Mouse (Mus musculus): ENCODE data around the gene Vmn2r3. TPM values are rescaled to one million over a fixed set of nuclear protein-coding genes. Genes with fewer than 3 reads are reported as not detected.
"Not testable (repeated sequence)": the region's sequence is repeated elsewhere in the genome, so short reads cannot be mapped to it uniquely, and the experiment has no call there.

Vmn2r3 gene
- total RNA-seq (2021) = not detected in 2 replicates
- long read RNA-seq = 0 reads

GRCm38 (mm10) chr3:64289609-64290008 is at the start of gene Vmn2r3:
Vmn2r3 (minus strand) TSS chr3:64289709.
- DNase-seq = no peak

- DNase-seq = no peak
Measured at GRCm38 (mm10) chr3:64332548-64332947, 43.0 kb upstream of the Vmn2r3 start.

- DNase-seq = no peak
Measured at GRCm38 (mm10) chr3:64321824-64322223, 32.3 kb upstream of the Vmn2r3 start.

GRCm38 (mm10) chr3:64306799-64307198 is 17.3 kb upstream of the Vmn2r3 start:
- no peak for DNase-seq

- no peak for DNase-seq
Measured at GRCm38 (mm10) chr3:64265762-64266112, 23.8 kb downstream of the Vmn2r3 start.

- not testable (repeated sequence) for DNase-seq
Measured at GRCm38 (mm10) chr3:64265056-64265761, 24.3 kb downstream of the Vmn2r3 start.

- DNase-seq = no peak
Measured at GRCm38 (mm10) chr3:64259582-64259981, 29.9 kb downstream of the Vmn2r3 start.

GRCm38 (mm10) chr3:64251646-64252045 is 37.9 kb downstream of the Vmn2r3 start:
- DNase-seq = no peak

- DNase-seq = not testable (repeated sequence)
Measured at GRCm38 (mm10) chr3:64250461-64250860, 39.0 kb downstream of the Vmn2r3 start.

GRCm38 (mm10) chr3:64235459-64235858 is 54.0 kb downstream of the Vmn2r3 start:
- not testable (repeated sequence) for DNase-seq

GRCm38 (mm10) chr3:64233655-64234054 is 55.9 kb downstream of the Vmn2r3 start:
- DNase-seq = not testable (repeated sequence)

- no peak for DNase-seq
Measured at GRCm38 (mm10) chr3:64227243-64227642, 62.3 kb downstream of the Vmn2r3 start.

Other genes starting within 250 kb of the Vmn2r3 start
- 0.18 and 0.24 TPM in 2 replicates for gene Vmn2r1, start 208.2 kb downstream of the Vmn2r3 start, total RNA-seq (2021)
- not detected in 2 replicates for gene Vmn2r2, start 147.8 kb downstream of the Vmn2r3 start, total RNA-seq (2021)
- not detected in 2 replicates for gene Vmn2r4, start 125.7 kb upstream of the Vmn2r3 start, total RNA-seq (2021)
- gene Vmn2r5, start 220.1 kb upstream of the Vmn2r3 start, total RNA-seq (2021) = not detected in 2 replicates